Mouse (Mus musculus): ENCODE results near the gene Josd1.

GRCm38 (mm10) chr15:79733640-79734039 is 45.9 kb upstream of the Josd1 start:
- no peak for TF ChIP-seq CTCF (conservative IDR thresholded peaks at IDR 0.05 in 1 of 2, IDR thresholded peaks at IDR 0.05 in 1 of 2; ENCODE audit: low read depth in 2 of 2, low read length in 2 of 2)
- TF ChIP-seq NELFE (IDR thresholded peaks at IDR 0.05; ENCODE audit: low read depth, low read length): no peak
- TF ChIP-seq RCOR1 (conservative IDR thresholded peaks at IDR 0.05; ENCODE audit: low read depth, low read length): no peak
- TF ChIP-seq UBTF (IDR thresholded peaks at IDR 0.05; ENCODE audit: low read depth, low read length): no peak
- TF ChIP-seq TCF12 (IDR thresholded peaks at IDR 0.05; ENCODE audit: low read depth, low read length): no peak

Measured in CH12.LX (cell line).